Mouse (Mus musculus) gastrocnemius, postnatal 4 days (tissue): ENCODE measurements around the gene Rnasek. TPM values are rescaled to one million over a fixed set of nuclear protein-coding genes. Genes with fewer than 3 reads are reported as not detected.

Source experiments
- DNase-seq, 2 experiments: peaks; one replicate each; pipeline ENCODE4 v3.0.0; 2021 to 2022; ENCODE audit warnings: low spot score in 2 of 2, mixed read lengths in 2 of 2
- total RNA-seq, 2 experiments: library from RNA; stranded (reverse); gene quantifications; 2 replicates each; pipeline ENCODE4 v1.2.3; 2021

Gene Rnasek
- total RNA-seq, 2 experiments from 2014 or later: 83.0 to 103 TPM

DNA sequence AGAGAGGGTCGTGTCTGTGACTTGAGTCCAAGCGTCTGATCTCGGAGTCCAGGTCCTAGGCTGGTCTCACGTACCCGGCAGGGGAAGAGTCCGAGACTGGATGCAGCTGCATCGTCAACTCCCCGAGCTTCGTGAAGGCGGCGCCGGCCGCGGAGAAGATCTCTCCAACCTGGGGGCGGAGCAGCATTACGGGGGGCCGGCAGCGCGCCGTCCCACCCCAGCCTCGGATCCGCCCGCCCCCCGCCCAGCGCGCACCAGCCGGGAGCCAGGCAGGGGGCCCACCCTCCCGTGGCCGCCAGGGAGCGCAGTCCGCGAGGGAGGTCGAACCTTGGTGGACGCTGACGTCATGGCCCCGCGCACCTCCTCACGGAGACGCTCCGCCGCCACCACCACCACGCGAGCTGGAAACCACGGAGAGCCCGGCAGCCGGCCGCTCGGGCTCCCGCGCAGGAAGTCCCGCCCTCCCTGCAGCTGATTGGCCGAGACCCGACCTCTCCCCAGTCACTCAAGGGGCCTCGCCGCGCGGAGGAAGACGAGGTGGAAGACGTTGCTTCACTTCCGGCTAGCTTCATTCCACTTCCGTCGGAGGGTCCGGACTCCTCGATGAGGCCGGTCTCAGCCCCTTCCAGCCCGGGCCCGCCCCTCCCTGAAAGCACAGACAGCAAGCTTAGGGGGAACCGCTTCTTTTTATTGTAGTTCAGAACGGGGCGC, 2.0 kb downstream of the Rnasek start, which contains the start of gene 0610010K14Rik:
Gene 0610010K14Rik, minus strand, starts transcription at position 458 of the 711 bp plus-strand sequence.
- peak; percentile 96 to 98 for DNase-seq

DNA sequence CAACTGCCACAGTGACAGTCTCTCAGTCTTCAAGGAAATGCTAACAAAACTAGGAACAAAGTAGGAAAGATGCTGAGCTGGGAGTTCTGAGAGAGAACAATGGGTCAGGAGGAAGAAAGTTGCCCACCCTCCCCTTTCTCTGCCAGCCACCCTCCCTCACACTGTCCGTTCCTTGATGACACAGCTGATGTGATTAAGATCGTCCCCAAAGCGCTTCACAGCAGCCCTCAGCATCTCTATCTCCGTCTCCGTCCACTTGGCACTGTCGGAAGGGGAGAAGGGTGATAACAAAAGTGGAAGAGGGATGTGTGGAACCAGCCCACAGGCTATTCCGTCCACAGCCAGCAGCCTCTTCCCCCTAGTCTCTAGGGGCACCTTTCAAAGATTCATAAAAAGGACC, 2.9 kb downstream of the Rnasek start:
- no peak for DNase-seq

DNA sequence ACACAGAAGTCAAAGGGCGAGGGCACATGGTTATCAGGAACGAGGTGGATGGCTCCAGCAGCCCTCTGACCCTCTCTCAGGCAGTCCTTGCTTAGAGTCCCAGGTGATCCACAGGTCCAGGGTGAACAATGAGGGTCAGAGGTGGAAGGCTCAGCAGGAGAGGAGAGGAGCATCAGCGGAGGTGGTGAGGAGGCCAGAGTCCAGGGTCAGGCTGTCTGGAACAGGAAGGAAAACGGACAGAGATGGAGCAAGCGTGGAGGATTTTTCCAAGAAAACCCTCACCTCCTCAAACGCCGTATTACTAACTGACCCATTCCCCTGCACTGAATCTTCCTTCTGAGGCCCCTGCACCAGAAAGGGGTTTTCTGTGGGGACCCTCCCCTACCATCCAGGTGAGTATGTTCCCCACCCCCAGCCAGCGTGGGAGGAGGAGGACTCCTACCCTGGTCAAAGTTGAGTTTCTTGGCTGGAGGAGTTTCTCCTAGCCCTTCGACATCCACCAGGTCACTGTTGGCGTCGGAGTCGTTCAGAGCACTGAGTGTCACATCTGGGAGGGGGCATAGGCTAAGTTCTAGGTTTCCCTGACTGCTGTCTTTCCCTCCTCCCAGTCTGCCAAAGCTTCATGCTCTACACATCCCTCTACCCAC, 4.3 kb downstream of the Rnasek start:
- DNase-seq: no peak

DNA sequence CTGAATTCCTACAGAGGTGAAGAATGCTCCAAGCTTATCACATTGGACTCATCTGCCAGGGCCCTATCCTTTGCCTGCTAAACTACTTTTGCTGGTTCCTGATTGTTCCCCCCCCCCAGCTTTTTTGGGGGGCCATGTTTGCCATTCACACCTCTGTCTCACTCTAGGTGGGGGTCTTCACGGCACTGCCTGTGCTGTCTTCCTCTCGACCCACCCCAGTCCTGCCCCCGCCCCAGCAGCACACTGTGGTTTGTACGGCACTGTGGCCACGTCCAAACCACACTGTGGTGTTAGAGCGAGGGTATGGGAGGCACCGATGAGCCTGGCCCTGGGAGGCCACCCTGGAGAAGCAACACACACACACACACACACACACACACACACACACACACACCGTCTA, 5.1 kb downstream of the Rnasek start:
- DNase-seq: no peak

DNA sequence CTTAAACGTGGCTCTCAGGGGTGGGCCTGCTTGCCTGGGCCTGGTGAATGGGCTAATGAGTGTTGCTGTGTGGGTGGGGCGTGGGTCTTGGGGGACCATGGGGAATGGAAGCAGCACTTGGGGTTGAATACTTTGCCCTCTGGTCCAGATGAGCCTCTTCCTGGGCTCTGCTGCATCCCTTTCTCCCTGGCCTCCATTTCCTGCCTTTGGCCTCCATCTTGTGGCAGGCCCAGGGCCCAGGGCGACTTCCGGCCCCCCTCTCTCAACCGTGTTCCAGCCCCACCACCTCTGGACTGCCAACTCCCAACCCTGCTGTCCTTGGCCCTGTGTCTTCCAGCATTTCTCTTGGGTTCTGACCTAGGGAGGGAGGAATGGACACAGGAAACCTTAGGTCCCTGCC, 5.6 kb downstream of the Rnasek start:
- DNase-seq: no peak

DNA sequence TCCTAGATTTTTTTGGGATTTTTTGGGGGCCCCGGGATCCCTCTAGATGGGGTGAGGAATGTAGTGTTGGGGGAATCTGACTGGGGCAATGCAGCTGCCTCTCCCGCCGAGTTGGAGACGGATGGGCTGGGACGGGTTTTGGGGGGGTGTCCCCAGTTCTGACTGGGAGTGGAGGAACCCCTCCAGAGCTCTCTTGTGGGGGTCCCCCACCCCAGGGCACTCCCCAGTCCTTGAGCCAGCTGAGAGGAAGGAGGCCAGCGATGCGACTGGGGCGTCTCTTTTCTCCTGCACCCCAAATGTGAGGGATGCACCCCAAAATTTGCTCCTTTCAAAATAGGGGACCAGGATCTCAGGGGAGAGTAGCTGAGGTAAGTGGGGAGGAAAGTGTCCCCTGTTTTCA, 6.6 kb downstream of the Rnasek start:
- no peak for DNase-seq

DNA sequence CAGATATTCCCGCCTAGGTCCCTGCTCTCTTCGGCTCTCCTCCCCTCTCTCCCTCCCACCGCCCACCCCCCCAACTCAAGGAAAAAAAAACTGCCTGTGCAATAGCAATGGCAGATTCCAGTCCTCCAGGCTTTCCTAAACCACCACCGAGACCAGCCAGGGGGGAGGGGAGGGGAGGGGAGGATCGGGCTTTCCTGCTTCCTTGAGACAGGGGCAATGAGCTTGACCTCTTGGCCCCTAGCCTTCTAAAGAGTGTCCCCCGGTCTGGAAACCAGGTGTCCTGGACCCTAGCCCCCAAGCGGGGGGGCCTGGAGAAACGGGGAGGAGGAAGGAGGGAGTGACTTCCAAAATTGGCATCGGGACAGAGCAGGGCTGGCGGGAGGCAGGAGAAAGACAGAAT, 7.1 kb downstream of the Rnasek start:
- DNase-seq: peak in 1 of 2 experiments; percentile 66

DNA sequence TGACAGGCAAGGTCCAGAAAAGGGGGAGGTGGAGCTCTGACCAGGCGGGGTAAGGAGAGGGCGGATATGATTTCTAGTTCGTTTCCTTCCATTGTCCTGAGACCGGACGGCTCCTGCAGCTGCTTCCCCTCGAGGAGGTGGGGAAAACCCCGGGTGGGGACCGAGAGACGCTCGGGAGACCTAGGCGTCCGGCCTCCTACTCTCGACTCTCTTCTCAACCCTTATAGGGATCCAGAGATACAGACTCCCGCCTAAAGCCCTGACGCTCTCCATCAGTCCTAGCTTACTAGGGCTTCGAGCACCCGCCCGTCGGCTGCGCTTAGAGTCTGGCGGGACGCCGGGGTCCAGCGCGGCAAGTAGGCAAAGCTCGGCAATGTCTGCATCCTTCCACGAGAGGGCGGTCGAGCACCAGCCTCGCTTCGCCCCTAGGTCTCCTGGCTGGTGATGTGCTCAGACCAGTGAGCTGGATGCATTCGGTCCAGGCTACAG, 9.4 kb downstream of the Rnasek start:
- peak; percentile 85 to 87 for DNase-seq

DNA sequence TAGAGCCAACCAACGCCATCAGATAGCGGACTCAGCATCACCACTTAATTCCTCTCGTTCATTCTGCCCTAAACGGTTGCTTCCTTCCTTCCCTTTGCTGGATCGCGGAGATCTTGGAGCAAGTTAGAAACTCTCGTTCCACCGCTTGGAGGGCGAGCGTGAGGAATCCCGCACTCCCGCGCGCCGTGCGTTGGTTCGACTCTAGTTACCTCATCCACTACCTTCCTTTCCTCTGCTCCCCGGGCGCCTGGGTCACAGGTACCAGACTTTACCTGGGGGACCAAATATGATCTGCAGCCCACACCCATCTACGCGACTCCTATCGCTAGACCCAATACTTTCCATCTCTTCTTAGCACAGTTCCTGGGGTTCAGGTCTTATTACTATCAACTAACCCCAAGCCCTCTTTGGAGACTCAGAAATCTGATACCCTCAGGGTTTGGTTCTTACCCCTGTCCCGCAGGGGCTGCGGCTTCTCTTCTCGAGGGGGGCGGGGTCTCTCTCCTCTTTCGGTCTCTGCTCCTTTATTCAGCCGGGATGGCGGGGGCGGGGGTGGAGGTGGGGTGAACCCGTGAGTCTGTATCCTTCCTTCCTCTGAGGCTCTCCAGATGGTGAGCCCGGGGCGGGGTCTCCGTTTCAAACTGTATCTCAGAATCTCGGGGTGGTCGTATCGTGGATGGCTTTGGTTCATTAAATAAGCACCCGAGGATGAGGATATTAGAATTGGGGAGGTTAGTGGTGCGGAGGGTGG, 10.2 kb downstream of the Rnasek start, which contains the start of gene Bcl6b:
Gene Bcl6b, minus strand, starts transcription at position 539 of the 751 bp plus-strand sequence.
- no peak for DNase-seq

DNA sequence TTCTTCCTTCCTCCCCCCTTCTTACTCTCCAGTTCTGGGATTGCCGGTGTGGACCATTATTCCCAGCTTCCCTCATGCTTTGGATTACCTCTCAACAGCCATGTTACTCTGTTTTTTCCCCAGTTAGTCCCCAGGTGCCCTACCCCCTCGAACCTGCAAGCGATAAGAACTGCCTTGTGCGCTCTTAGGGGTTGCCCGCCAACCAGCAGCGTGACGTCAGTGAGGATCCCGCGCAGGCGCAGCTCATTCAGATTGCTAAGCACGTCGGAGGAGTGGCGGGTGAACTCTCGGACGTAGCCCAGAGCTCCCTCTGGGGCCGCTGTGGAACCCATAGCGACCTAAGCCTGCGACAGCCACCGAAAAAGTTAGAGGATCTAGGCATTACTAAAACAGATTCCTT, 10.8 kb downstream of the Rnasek start:
- peak in 1 of 2 experiments; percentile 71 for DNase-seq

DNA sequence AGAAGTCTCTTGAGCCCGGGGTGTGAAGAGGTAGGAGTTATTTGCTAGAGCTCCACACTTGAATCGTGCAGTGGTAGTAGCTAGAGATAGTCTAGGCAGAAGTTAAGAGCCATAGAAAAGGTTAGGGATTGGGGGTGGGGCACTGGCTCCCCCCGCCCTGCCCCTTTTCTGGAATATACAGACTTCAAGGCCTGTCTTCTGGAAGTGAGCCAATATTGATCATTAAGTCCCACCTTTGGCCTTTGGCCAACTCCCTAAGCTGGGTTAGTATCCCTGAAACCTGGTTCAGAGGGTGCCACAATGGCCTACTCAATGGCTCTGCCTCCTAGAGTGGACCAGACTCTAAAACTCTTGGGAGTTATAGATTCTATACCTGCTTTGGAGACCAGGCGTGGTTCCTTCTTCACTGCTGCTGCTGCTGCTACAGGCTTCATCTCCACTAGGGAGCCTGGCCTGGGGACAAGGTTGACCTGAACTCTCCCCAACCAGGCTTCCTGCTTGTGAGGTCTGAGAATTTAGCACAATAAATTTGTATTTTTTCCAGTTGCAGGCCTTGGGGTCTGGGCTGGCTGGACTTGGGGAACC, 11.9 kb downstream of the Rnasek start:
- DNase-seq: no peak

DNA sequence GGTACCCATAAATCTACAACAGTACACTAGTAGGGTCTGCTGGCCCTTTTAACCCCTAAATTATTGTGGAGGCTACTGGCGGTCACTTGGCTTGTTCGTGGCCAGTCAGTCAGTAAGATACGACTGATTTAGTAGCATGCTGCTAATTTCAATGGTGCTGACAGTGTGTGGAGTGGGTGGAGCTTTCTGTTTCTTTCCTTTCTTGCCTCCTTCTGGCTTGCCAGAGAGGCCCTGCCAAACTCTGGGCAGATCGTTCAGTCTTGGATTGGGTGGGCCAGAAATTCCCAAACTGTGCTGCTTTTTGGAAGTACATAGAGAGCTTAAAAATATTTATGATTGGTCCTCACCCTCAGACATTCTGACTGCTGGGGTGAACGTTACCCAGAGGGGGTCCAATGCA, 12.5 kb downstream of the Rnasek start:
- no peak for DNase-seq

DNA sequence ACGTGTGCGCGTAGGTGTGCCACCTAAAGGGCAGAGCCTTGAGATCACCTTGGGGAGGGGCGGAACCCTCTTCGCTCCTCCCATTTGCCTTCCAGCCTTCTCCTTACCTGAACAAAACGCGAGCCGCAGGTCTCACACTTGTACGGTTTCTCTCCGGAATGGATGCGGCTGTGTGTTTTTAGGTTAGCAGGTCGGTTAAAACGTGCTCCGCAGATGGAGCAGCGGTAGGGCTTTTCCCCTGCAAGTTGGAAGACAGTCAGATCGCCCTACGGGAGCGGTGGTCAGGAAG, 13.1 kb downstream of the Rnasek start:
- no peak for DNase-seq

DNA sequence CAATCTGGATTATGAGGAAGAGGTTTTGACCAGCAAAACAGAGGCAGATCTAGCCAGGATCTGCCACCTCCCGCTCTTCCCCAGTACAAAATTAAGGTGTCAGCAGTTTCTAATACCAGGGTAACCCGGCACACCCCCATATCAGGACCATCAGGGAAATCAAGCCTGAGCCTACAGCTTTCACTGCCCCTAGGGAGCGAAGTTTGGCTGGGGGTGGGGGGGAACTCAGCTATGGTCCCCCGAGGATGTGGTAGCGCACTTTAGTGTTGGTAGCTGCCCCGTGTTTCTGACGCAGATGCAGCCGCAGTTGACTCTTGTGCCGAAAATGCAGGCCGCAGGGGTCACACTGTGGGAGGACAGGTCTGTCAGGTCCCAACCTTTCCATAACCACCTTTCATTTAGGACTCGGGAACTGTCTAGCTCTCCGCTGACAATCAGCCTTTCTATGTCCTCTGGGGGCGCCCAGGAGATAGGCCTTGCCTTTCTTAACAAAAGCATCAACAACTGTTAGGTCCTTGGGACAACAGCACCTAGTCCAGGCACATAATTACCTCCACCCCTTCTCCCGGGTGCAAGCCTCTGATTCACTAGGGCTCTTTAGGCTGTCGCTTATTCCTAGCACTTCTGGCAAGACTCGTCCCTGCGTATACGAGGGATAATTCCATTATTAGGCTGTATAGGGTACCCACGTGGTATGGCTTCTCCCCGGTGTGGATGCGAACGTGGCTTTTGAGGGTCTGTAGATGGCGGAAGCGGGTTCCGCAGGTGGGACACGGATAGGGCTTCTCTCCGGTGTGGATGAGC, 13.6 kb downstream of the Rnasek start:
- no peak for DNase-seq

DNA sequence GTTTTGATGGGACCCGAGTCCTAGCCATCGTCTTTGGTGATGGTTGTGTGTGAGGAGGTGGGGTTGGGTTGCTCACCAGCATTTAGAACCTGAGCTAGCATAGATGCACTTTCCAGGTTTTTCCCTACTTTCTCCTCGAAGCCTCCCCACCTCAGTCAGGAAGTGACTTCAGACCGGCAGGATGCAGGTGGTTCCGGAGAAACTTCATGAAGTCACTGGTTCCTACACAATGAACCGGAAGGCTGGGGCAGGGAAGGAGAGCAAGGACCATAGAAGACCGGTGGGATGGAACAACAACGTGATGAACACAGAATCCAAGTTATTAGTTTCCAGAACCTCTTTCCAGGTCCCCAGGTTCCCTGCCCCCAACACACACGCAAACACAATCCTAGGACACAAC, 15.9 kb downstream of the Rnasek start:
- no peak for DNase-seq

DNA sequence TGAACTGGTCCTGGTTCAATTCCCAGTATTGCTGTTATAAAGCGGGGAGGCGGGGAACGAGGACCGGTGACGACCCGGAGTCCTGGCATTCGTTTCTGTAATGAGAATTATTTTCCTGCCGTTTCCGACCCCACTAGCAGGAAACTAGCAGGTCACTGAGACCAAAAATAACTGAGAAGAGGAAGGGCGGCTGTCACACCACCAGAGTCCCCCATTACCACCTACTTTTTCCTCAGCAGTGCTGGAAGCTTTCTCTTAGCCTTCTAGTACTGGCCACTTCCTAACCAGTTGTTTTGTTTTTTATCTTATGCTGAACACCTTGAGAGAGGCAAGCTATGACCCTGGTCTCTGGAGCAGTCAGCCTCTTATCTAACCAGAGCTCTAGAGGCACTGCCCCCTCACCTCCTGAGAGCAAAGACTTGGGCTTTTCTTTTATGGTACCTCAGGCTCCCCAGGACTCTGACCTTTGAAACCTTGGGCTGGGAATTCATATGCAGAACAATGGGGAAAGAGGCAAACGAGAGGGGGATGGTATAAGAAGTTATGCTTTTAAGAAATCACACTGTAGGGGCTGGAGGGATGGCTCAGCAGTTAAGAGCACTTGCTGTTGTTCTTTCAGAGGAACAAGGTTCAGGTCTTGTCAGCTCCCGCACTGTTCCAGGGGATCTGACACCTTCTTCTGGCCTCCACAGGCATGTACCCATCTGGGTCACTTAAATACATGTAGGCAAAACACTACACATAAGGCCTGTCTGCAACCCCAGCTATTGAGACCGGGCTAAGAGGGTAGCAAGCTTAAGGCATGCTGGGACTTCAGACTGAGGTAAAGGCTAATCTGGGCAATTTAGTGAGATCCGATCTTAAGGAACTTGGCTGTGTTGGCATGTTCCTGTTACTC, 17.8 kb downstream of the Rnasek start:
- DNase-seq: no peak

DNA sequence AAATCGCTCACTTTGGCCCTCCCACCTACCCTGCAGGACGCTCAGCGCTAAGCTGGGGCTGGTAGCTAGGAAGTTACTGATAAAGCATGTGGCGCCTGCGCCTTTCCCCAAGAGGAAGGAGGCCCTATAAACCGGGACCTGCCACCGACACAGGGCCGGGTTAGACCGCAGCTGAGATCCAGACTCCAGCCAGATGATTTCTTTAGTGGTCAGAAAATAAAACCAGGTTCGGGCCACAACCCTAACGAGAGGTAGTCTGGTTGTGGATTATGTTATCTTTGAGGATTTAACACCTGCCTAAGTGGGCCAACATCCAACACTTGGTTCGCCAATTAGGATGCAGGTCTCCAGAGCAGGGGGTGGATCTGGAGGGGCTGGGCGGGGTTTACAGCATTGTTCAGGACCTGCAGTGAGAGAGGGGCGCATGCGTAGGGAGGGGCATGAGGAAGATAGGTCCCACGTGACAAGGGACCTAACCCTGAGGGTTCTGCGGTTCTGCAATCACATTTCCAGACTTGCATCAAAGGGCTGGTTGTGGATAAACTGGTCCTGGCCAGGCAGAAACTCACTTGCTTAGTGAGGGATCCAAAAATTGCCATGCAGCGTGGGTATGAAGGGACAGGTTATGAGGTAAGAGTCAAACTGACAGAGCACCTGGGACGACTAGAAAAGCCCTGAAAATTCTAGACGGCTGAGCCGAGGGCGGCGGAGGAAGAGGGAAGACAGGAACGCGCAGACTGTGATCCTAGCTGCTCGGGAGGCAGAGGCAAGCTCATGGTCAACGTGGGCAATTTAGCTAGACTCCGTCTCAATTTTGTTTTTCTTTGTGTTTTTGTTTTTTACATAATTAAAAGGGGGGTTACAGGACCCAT, 18.7 kb downstream of the Rnasek start, which contains the start of gene Slc16a13:
Gene Slc16a13, minus strand, starts transcription at position 334 of the 872 bp plus-strand sequence.
- DNase-seq: peak in 1 of 2 experiments; percentile 81

DNA sequence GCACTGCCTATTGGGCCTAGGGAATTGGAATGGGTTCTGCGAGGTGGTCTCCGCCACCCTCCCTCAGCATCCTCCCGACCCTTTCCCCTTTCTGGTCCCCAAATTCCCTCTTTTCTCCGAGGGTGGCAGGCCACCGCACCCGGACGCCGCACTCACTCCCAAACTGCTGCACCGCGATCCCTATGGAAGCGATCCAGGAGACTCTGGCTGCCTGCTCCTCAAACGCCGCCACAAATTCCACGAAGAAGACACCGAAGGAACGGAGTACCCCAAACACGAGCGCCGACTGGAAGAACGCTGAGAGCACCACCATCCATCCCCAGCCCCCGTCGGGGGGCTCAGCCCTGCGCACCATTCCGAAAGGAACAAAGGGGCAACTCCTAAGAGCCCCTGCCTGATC, 19.3 kb downstream of the Rnasek start:
- DNase-seq: no peak

DNA sequence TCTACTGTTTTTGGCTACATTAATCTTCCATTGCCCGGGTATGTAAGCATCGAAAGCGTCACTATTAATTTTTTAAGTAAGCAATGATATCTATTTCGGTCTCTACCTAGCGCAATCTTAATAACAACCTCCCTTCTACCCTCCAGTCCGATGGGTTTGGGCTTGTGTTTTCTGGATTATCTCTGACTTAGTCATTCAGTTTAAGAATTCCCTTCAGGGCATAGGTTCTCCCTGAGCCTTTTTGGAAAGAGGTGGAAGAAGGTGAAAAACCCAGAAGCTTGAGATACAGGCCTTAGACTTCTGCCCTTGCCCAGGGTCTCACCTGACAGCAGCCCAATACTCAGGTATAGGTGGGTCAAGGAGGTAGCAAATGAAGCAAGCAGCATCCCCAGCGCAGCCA, 19.8 kb downstream of the Rnasek start:
- DNase-seq: no peak
